Mouse (Mus musculus) ES-Bruce4 (cell line): ENCODE measurements at regions not wholly inside any gene's neighbourhood (a gene's known extent, or its start where the extent isn't known, plus 50 kb on each side); places are given as distances from the start of the nearest gene placed in this dataset.

Experiments used
- CTCF ChIP-seq: IDR thresholded peaks from one replicate; pipeline ENCODE4 v1.8.1; 2011; ENCODE audit warnings: low read depth, low read length
- EP300 ChIP-seq: IDR thresholded peaks from 2 replicates; pipeline ENCODE4 v1.6.1; 2011; ENCODE audit warnings: low read depth, low read length; ENCODE audit not compliant: insufficient read depth
- POLR2A ChIP-seq: IDR thresholded peaks from one replicate; pipeline ENCODE4 v1.8.1; 2011; ENCODE audit warnings: low read length; ENCODE audit not compliant: insufficient read depth

GRCm38 (mm10) chr14:36583338-36584064, 385.1 kb downstream of the Ccser2 start:
- no peak for TF ChIP-seq CTCF
- no peak for TF ChIP-seq EP300
- no peak for TF ChIP-seq POLR2A
